Mouse (Mus musculus): ENCODE measurements around the gene Srcin1. TPM values are rescaled to one million over a fixed set of nuclear protein-coding genes. Genes with fewer than 3 reads are reported as not detected.

Srcin1 gene
- polyA plus RNA-seq, 1 experiment from 2014 or later = 0.64 TPM

GRCm38 (mm10) chr11:97574551-97575051 lies 1.4 kb downstream of the Srcin1 start:
- Histone ChIP-seq H3K27ac (ENCODE audit: low read length) (no peak overlapping the region), H3K4me2 (replicated peaks; ENCODE audit: low read depth, low read length) (peak overlapping the region; percentile 99), H3K27me3 (ENCODE audit: control insufficient read depth, insufficient read depth, low read length) (peaks cover 26% of the 10 kb centered on the region), H3K4me1 (ENCODE audit: control insufficient read depth, insufficient read depth, low read length) (peaks cover 9% of the 10 kb centered on the region), H3K4me3 (ENCODE audit: low read depth, low read length) (peak overlapping the region; percentile 57), H3K9me3 (ENCODE audit: control insufficient read depth, low read depth, low read length) (no peaks in the 10 kb centered on the region), H3K36me3 (ENCODE audit: control insufficient read depth, insufficient read depth, low read length) (no peaks in the 10 kb centered on the region), H3K9ac (replicated peaks; ENCODE audit: low read depth, low read length) (peak overlapping the region; percentile 55)
- WGBS = 1% methylated on average over 23 of the region's 43 CpGs
- ATAC-seq (ENCODE audit: insufficient number of reproducible peaks, insufficient read depth, low FRiP score, low read depth) = no peak

DNA sequence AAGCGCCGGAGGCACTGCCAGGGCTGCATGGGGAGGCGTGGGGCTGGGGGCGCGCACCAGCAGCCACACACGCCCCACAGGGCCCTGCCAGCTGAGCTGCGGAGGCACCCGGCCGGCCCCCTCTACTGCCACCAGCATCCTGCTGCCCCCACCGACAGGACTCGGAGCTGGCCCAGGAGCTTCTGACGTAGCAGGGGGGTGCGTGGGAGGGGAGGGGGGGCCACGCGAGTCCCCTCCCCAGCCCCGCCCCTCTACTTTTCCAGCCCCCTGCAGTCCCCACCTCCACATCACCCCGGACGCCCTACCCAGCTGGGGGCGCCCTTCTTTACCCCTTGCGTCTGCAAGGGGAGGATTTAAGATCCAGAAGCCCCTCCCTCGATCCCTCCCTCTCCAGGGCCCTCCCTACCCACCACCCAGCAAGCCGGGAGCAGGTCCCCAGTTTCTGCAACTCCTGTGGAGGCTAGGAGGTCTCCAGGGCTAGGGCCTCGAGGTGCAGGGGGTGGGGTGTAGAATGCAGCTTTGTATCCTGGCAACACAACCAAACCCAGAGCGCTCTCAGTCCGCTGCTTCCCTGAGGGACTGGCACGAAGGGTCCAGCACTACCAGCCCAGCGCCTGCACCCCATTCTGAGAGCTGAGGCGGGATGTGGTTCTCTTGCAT lies 2.0 kb downstream of the Srcin1 start:
- 1% methylated on average over 26 of the region's 28 CpGs for WGBS
- Histone ChIP-seq H3K4me3 (ENCODE audit: low read depth, low read length) (peak overlapping the region; percentile 57), H3K4me1 (ENCODE audit: control insufficient read depth, insufficient read depth, low read length) (peaks cover 13% of the 10 kb centered on the region), H3K27me3 (ENCODE audit: control insufficient read depth, insufficient read depth, low read length) (peaks cover 26% of the 10 kb centered on the region), H3K9me3 (ENCODE audit: control insufficient read depth, low read depth, low read length) (no peaks in the 10 kb centered on the region), H3K36me3 (ENCODE audit: control insufficient read depth, insufficient read depth, low read length) (no peaks in the 10 kb centered on the region), H3K9ac (replicated peaks; ENCODE audit: low read depth, low read length) (no peak overlapping the region), H3K27ac (ENCODE audit: low read length) (no peak overlapping the region), H3K4me2 (replicated peaks; ENCODE audit: low read depth, low read length) (peak overlapping the region; percentile 99)
- ATAC-seq (ENCODE audit: insufficient number of reproducible peaks, insufficient read depth, low FRiP score, low read depth) = no peak; the same call in 1 of the 2 replicates

DNA sequence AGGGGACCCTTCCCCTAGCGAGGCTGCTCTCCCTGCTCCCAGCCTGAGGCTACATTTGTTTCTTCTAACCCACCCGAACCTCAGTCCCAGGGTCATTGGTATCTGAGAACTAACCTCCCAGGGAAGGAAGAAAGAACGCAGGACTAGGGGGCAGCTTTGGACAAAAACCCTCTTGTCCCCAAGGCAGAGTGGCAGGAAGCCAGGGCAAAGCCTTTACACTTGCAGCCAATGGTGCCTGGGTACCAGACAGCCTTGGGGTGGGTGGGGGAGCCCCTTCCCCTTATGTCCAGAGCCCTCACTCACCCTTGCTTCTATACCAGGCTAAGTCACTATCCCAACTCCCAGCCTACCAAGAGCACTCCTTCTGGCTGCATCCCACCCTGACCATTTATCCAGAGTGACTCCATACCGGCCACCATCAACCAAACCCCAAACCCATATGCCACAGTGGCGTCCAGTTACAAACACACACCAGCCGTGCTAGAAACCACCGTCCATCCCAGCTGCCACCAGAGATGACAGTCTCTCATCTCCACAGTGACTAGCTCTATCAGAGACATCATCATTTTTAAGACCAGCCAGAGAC lies 3.0 kb downstream of the Srcin1 start:
- Histone ChIP-seq H3K9ac (replicated peaks; ENCODE audit: low read depth, low read length) (no peak overlapping the region), H3K27me3 (ENCODE audit: control insufficient read depth, insufficient read depth, low read length) (peaks cover 26% of the 10 kb centered on the region), H3K9me3 (ENCODE audit: control insufficient read depth, low read depth, low read length) (no peaks in the 10 kb centered on the region), H3K4me3 (ENCODE audit: low read depth, low read length) (no peak overlapping the region), H3K4me2 (replicated peaks; ENCODE audit: low read depth, low read length) (no peak overlapping the region), H3K4me1 (ENCODE audit: control insufficient read depth, insufficient read depth, low read length) (peaks cover 13% of the 10 kb centered on the region), H3K36me3 (ENCODE audit: control insufficient read depth, insufficient read depth, low read length) (no peaks in the 10 kb centered on the region), H3K27ac (ENCODE audit: low read length) (no peak overlapping the region)
- 27% methylated on average over 7 of the region's 7 CpGs for WGBS
- ATAC-seq (ENCODE audit: insufficient number of reproducible peaks, insufficient read depth, low FRiP score, low read depth) = no peak

- 13% methylated on average over 5 of the region's 5 CpGs for WGBS
- ATAC-seq (ENCODE audit: insufficient number of reproducible peaks, insufficient read depth, low FRiP score, low read depth) = no peak
- no peak overlapping the region for H3K9ac ChIP-seq (replicated peaks; ENCODE audit: low read depth, low read length)
- peaks cover 15% of the 10 kb centered on the region for H3K4me1 ChIP-seq (ENCODE audit: control insufficient read depth, insufficient read depth, low read length)
- no peak overlapping the region for H3K4me2 ChIP-seq (replicated peaks; ENCODE audit: low read depth, low read length)
- no peak overlapping the region for H3K4me3 ChIP-seq (ENCODE audit: low read depth, low read length)
- no peak overlapping the region for H3K27ac ChIP-seq (ENCODE audit: low read length)
- peaks cover 26% of the 10 kb centered on the region for H3K27me3 ChIP-seq (ENCODE audit: control insufficient read depth, insufficient read depth, low read length)
- H3K36me3 ChIP-seq (ENCODE audit: control insufficient read depth, insufficient read depth, low read length) = no peaks in the 10 kb centered on the region
- H3K9me3 ChIP-seq (ENCODE audit: control insufficient read depth, low read depth, low read length) = no peaks in the 10 kb centered on the region
Measured at GRCm38 (mm10) chr11:97572089-97572345, 4.0 kb downstream of the Srcin1 start.

DNA sequence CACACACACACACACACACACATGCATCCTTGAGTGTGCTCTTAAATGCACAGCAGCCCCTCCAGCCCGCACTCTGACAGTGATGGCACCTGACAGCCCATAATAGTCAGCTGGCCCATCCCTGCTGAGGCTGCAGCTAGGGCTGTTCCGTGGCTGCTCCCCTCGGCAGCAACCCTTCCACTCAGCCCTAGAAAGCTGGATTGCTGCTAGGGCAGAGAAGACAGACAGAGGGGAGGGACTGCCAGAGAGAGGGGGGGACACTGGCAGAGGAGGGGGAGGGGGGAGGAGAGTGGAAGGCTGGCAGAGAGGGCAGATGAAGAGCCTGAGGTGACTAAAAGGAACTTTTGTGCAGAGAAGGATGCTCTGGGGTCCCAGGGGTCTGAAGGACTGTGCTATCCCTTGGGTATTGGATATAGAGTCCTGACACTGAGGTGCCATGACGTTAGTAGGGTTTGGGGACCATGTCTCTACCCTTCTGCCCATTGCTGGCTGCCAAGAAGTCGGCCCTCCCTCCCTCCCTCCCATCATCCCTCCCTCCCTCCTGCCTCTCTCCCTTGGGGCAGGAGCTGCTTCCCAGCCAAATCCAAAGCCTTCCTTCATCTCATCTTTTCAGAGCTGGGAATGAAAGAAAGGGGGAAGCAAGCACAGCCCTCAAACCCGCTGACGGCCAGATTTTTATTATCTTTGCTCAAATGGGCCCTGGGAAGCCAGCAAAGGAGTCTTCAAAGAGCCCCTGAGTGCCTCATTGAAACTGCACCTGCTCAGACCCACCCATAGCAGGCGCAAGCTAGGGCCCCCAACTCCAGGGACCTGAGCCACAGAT lies 4.5 kb downstream of the Srcin1 start:
- Histone ChIP-seq H3K4me3 (ENCODE audit: low read depth, low read length) (no peak overlapping the region), H3K9ac (replicated peaks; ENCODE audit: low read depth, low read length) (no peak overlapping the region), H3K36me3 (ENCODE audit: control insufficient read depth, insufficient read depth, low read length) (no peaks in the 10 kb centered on the region), H3K4me2 (replicated peaks; ENCODE audit: low read depth, low read length) (no peak overlapping the region), H3K27ac (ENCODE audit: low read length) (no peak overlapping the region), H3K4me1 (ENCODE audit: control insufficient read depth, insufficient read depth, low read length) (peaks cover 21% of the 10 kb centered on the region), H3K9me3 (ENCODE audit: control insufficient read depth, low read depth, low read length) (no peaks in the 10 kb centered on the region), H3K27me3 (ENCODE audit: control insufficient read depth, insufficient read depth, low read length) (peaks cover 26% of the 10 kb centered on the region)
- ATAC-seq (ENCODE audit: insufficient number of reproducible peaks, insufficient read depth, low FRiP score, low read depth) = no peak
- 23% methylated on average over 8 of the region's 8 CpGs for WGBS

DNA sequence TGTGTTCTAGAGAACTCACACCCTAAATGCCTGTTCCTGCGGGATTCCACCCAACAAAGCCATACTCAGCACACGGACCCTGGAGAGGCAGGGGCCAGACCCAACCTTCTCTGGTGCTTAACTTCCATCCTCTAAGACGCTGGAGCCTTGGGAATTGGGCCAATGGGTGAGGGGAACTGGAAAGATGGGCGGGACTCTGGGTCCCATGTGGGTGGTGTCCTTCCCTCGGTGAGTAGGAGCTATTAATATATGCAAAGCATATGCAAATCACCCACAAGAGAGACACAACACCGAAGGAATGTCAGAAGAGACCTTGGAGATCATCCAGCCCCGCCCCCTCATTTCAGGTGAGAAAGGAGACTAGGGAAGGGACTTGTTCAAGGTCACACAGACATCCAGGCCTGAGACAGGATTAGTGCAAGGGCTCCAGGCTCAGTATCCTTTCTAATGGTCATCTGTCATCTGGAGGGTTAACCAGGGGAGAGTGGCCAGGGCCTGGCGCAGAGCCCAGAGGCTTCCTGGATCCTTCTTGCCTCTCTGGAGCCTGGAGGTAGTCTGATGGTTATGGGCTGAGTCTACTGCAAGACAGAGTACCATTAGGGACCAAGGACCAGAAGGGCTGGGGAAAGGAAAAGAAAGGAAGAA lies 5.4 kb downstream of the Srcin1 start:
- WGBS = 24% methylated on average over 8 of the region's 8 CpGs
- H3K36me3 ChIP-seq (ENCODE audit: control insufficient read depth, insufficient read depth, low read length) = no peaks in the 10 kb centered on the region
- no peak for ATAC-seq (ENCODE audit: insufficient number of reproducible peaks, insufficient read depth, low FRiP score, low read depth)
- no peak overlapping the region for H3K27ac ChIP-seq (ENCODE audit: low read length)
- H3K4me1 ChIP-seq (ENCODE audit: control insufficient read depth, insufficient read depth, low read length) = peaks cover 22% of the 10 kb centered on the region
- no peak overlapping the region for H3K4me3 ChIP-seq (ENCODE audit: low read depth, low read length)
- peaks cover 26% of the 10 kb centered on the region for H3K27me3 ChIP-seq (ENCODE audit: control insufficient read depth, insufficient read depth, low read length)
- H3K9ac ChIP-seq (replicated peaks; ENCODE audit: low read depth, low read length) = no peak overlapping the region
- no peak overlapping the region for H3K4me2 ChIP-seq (replicated peaks; ENCODE audit: low read depth, low read length)
- H3K9me3 ChIP-seq (ENCODE audit: control insufficient read depth, low read depth, low read length) = no peaks in the 10 kb centered on the region

DNA sequence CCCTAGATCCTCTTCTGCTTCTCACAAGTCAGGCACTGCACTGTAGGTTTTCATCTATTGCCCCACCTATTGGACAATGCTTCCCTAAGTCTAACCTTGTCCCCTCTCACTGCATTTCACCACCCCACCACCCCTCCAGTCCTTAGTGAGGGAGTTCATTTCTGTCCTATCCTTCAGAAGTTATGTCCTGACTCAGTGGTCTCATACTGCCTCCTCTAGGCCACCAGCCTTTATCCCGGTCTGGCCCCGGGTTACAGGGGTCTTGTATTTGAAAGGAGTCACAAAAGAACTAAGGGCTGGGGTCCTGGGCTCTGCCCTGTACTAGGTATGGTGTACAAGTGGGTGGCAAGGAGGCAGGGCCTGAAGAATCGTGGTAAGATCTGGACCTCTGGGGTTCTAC lies 6.2 kb downstream of the Srcin1 start:
- Histone ChIP-seq H3K4me2 (replicated peaks; ENCODE audit: low read depth, low read length) (no peak overlapping the region), H3K9me3 (ENCODE audit: control insufficient read depth, low read depth, low read length) (no peaks in the 10 kb centered on the region), H3K4me1 (ENCODE audit: control insufficient read depth, insufficient read depth, low read length) (peaks cover 22% of the 10 kb centered on the region), H3K4me3 (ENCODE audit: low read depth, low read length) (no peak overlapping the region), H3K27ac (ENCODE audit: low read length) (no peak overlapping the region), H3K36me3 (ENCODE audit: control insufficient read depth, insufficient read depth, low read length) (no peaks in the 10 kb centered on the region), H3K9ac (replicated peaks; ENCODE audit: low read depth, low read length) (no peak overlapping the region), H3K27me3 (ENCODE audit: control insufficient read depth, insufficient read depth, low read length) (peaks cover 27% of the 10 kb centered on the region)
- ATAC-seq (ENCODE audit: insufficient number of reproducible peaks, insufficient read depth, low FRiP score, low read depth) = no peak
- 54% methylated on average over 3 of the region's 3 CpGs for WGBS

- H3K27me3 ChIP-seq (ENCODE audit: control insufficient read depth, insufficient read depth, low read length) = peaks cover 25% of the 10 kb centered on the region
- ATAC-seq (ENCODE audit: insufficient number of reproducible peaks, insufficient read depth, low FRiP score, low read depth) = no peak
- no peak overlapping the region for H3K4me3 ChIP-seq (ENCODE audit: low read depth, low read length)
- peaks cover 18% of the 10 kb centered on the region for H3K4me1 ChIP-seq (ENCODE audit: control insufficient read depth, insufficient read depth, low read length)
- no peaks in the 10 kb centered on the region for H3K36me3 ChIP-seq (ENCODE audit: control insufficient read depth, insufficient read depth, low read length)
- H3K4me2 ChIP-seq (replicated peaks; ENCODE audit: low read depth, low read length) = no peak overlapping the region
- H3K9me3 ChIP-seq (ENCODE audit: control insufficient read depth, low read depth, low read length) = no peaks in the 10 kb centered on the region
- no peak overlapping the region for H3K27ac ChIP-seq (ENCODE audit: low read length)
- WGBS = 56% methylated on average over 5 of the region's 5 CpGs
- no peak overlapping the region for H3K9ac ChIP-seq (replicated peaks; ENCODE audit: low read depth, low read length)
Measured at GRCm38 (mm10) chr11:97569301-97569724, 6.7 kb downstream of the Srcin1 start.
